Mouse (Mus musculus): ENCODE data around the gene Lemd2. TPM values are rescaled to one million over a fixed set of nuclear protein-coding genes. Genes with fewer than 3 reads are reported as not detected.

The Lemd2 gene
- polyA plus RNA-seq, 1 experiment: 31.6 TPM

DNA sequence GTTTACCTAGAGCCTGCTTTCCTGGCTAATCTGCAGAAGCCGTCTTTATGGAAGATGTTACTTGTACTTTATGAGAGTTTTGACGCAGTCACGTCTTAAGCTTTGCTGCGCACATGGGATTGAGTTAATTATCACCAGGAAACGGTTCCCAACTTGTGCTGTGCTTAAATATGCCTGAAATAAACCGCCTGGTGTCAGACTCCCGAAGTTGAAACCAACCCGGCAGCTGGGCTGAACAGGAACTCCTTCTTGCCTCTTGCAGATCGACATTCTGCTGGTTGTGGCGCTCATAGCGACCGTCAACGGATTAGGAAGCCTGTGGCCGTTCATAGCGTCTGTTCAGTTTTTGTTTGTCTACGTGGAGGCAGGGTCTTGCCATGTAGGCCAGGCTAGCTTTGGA, 17.3 kb upstream of the Lemd2 start:
- Histone ChIP-seq H3K4me1 (ENCODE audit: control insufficient read depth, insufficient read depth, low read length) (no peaks in the 10 kb centered on the region), H3K4me3 (ENCODE audit: low read depth, low read length) (no peak overlapping the region), H3K36me3 (ENCODE audit: control insufficient read depth, insufficient read depth, low read length, poor library complexity, severe bottlenecking) (no peaks in the 10 kb centered on the region), H3K9ac (ENCODE audit: low read depth, poor library complexity, severe bottlenecking) (no peak overlapping the region), H3K27me3 (ENCODE audit: control insufficient read depth, insufficient read depth, low read length, poor library complexity, severe bottlenecking) (no peaks in the 10 kb centered on the region), H3K27ac (ENCODE audit: insufficient read depth, low read length) (no peak overlapping the region), H3K9me3 (replicated peaks; ENCODE audit: control insufficient read depth, insufficient read depth, low read length, poor library complexity, severe bottlenecking) (no peaks in the 10 kb centered on the region)
- no peak for TF ChIP-seq POLR2A (IDR thresholded peaks at IDR 0.05; ENCODE audit: insufficient read depth, low read length)
- TF ChIP-seq EP300 (IDR thresholded peaks at IDR 0.05; ENCODE audit: insufficient read depth, low read depth, low read length): no peak
- no peak for TF ChIP-seq CTCF (IDR thresholded peaks at IDR 0.05; ENCODE audit: low read depth, low read length)

DNA sequence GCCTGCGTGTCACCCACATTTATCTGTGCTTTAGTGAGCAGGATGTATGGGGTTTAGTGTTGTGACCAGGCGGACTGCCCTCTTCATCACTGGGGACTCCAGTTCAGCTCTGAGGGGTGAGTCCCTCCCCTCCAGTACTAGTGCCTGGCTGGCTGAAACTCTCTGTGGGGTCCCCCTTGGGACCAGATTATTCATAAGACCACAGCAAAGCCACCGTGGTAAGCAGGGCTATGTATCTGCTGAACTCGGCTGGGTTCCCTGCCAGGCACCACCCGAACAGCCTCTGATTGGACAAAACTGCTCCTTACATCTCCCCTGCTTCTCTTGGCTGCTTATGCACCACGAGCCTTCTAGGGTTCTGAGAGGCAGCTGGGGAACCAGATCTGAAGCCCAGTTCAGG, 14.6 kb upstream of the Lemd2 start:
- no peak overlapping the region for H3K27ac ChIP-seq (ENCODE audit: insufficient read depth, low read length)
- H3K9me3 ChIP-seq (replicated peaks; ENCODE audit: control insufficient read depth, insufficient read depth, low read length, poor library complexity, severe bottlenecking): no peaks in the 10 kb centered on the region
- H3K4me3 ChIP-seq (ENCODE audit: low read depth, low read length): no peak overlapping the region
- no peaks in the 10 kb centered on the region for H3K4me1 ChIP-seq (ENCODE audit: control insufficient read depth, insufficient read depth, low read length)
- H3K27me3 ChIP-seq (ENCODE audit: control insufficient read depth, insufficient read depth, low read length, poor library complexity, severe bottlenecking): no peaks in the 10 kb centered on the region
- H3K36me3 ChIP-seq (ENCODE audit: control insufficient read depth, insufficient read depth, low read length, poor library complexity, severe bottlenecking): no peaks in the 10 kb centered on the region
- H3K9ac ChIP-seq (ENCODE audit: low read depth, poor library complexity, severe bottlenecking): no peak overlapping the region
- TF ChIP-seq EP300 (IDR thresholded peaks at IDR 0.05; ENCODE audit: insufficient read depth, low read depth, low read length) (no peak), CTCF (IDR thresholded peaks at IDR 0.05; ENCODE audit: low read depth, low read length) (no peak), POLR2A (IDR thresholded peaks at IDR 0.05; ENCODE audit: insufficient read depth, low read length) (no peak)

DNA sequence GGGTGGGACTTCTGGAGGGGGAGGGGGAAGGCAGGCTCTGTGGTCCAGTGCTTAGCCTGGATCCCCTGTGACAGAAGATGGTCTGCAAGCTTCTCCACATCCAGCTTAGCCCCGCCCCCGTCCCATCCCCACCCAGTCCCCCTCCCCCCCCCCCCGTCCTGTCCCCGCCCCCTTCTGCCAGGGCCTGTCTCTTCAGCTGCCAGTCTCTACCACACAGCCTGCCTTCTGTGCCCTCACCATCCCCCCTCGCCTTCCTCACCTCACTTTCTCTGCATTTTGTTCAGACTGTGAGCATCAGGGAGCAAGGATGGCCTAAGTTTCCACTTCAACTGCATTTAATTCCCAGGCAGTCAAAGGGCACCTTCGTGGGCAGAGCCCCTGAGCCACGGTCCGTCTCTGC, 14.1 kb upstream of the Lemd2 start:
- TF ChIP-seq POLR2A (IDR thresholded peaks at IDR 0.05; ENCODE audit: insufficient read depth, low read length) (no peak), CTCF (IDR thresholded peaks at IDR 0.05; ENCODE audit: low read depth, low read length) (no peak), EP300 (IDR thresholded peaks at IDR 0.05; ENCODE audit: insufficient read depth, low read depth, low read length) (no peak)
- no peak overlapping the region for H3K9ac ChIP-seq (ENCODE audit: low read depth, poor library complexity, severe bottlenecking)

DNA sequence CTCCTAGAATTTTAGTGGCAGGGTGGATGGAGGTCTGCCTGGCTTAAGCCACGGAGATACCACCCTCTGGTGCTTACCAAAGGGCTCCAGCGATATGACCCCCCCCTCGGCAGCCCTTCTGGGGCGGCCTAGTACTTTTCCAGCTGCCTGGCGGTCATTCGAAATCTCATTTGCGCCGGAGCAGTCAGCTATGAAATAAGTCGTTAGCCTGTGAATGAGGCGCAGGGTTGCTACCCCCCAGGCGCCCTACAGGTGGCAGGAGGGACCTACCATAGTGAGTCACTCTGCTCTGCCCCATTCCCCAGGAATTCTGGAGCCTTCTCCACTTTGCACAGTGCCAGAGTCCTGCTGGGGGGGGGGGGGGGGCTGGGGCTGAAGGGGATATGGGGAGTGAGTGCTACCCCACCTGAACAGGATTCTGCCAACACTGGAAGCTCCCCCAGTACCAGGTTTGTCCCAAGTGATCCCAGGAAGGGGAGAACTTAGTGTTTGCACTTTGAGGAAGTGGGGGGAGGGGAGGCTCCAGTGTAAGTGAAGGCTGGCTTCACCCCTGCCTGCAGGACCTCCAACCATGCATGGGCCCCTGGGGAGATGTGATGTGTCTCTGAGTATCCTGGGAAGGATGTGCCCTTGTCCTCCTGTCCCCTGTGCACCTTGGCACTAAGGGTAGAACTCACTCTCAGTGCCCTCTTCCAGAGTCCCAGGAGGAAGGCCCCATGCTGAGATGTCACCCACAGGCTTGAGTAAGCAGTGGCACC, 8.7 kb upstream of the Lemd2 start:
- Histone ChIP-seq H3K27me3 (ENCODE audit: control insufficient read depth, insufficient read depth, low read length, poor library complexity, severe bottlenecking) (no peaks in the 10 kb centered on the region), H3K4me1 (ENCODE audit: control insufficient read depth, insufficient read depth, low read length) (peaks cover 3% of the 10 kb centered on the region), H3K9me3 (replicated peaks; ENCODE audit: control insufficient read depth, insufficient read depth, low read length, poor library complexity, severe bottlenecking) (no peaks in the 10 kb centered on the region), H3K36me3 (ENCODE audit: control insufficient read depth, insufficient read depth, low read length, poor library complexity, severe bottlenecking) (no peaks in the 10 kb centered on the region), H3K27ac (ENCODE audit: insufficient read depth, low read length) (no peak overlapping the region), H3K4me3 (ENCODE audit: low read depth, low read length) (no peak overlapping the region), H3K9ac (ENCODE audit: low read depth, poor library complexity, severe bottlenecking) (no peak overlapping the region; the same call in 1 of the 2 replicates)
- TF ChIP-seq POLR2A (IDR thresholded peaks at IDR 0.05; ENCODE audit: insufficient read depth, low read length) (no peak), CTCF (IDR thresholded peaks at IDR 0.05; ENCODE audit: low read depth, low read length) (peak; percentile 61)

More for the DNA sequence above, 14.1 kb upstream of the Lemd2 start:
- H3K27ac ChIP-seq (ENCODE audit: insufficient read depth, low read length): no peak overlapping the region
- H3K4me1 ChIP-seq (ENCODE audit: control insufficient read depth, insufficient read depth, low read length): peaks cover under 1% of the 10 kb centered on the region
- no peaks in the 10 kb centered on the region for H3K27me3 ChIP-seq (ENCODE audit: control insufficient read depth, insufficient read depth, low read length, poor library complexity, severe bottlenecking)
- no peak overlapping the region for H3K4me3 ChIP-seq (ENCODE audit: low read depth, low read length)
- H3K9me3 ChIP-seq (replicated peaks; ENCODE audit: control insufficient read depth, insufficient read depth, low read length, poor library complexity, severe bottlenecking): no peaks in the 10 kb centered on the region
- no peaks in the 10 kb centered on the region for H3K36me3 ChIP-seq (ENCODE audit: control insufficient read depth, insufficient read depth, low read length, poor library complexity, severe bottlenecking)

DNA sequence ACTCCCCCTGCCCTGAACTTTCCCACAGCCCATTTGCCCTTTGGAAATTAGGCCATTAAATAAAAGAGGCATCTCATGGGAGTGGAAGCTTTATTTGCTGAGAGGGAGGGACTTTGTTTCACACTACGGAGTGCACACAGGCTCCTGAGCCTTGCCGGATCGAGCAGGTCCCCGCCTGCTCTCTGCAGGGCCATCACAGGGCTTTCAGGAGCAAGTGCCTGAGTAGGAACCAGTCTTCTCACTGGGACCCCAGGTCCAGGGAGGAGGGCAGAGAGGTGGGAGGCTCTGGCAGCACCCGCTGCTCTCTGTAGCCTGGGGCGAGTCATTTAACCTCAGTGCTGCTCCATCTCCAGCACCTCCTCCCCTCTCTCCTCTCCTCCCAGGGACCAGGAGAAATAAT, 7.7 kb upstream of the Lemd2 start:
- Histone ChIP-seq H3K9me3 (replicated peaks; ENCODE audit: control insufficient read depth, insufficient read depth, low read length, poor library complexity, severe bottlenecking) (no peaks in the 10 kb centered on the region), H3K27ac (ENCODE audit: insufficient read depth, low read length) (no peak overlapping the region)

DNA sequence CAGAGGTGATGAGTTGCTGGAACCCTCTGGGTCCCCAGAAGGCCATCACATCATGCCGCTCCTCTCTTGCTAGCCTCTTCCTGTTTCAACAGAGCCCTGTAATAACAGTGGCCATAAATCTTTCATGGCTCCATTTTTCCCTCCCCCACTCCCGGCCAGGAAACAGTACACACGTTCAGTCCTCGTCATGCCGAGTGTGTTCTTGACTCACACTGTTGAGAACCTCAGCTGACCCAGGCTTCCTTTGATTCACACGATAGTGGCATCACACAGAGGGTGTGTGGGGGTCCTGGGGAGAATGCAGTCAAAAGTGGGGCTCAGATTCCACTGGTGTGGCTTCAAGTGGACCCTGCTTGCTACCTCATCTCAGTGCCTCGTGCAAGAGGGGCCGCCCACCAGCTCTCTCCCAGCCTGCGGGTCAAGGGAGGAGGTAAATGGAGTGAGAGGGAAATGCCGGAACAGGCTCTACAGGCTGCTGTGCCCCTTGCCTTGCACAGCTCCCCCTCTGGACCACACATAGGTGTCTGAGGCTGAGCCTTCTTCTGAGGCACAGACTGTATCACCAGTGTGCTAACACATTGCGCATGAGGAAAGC, 2.9 kb upstream of the Lemd2 start:
- no peaks in the 10 kb centered on the region for H3K36me3 ChIP-seq (ENCODE audit: control insufficient read depth, insufficient read depth, low read length, poor library complexity, severe bottlenecking)
- no peak overlapping the region for H3K4me3 ChIP-seq (ENCODE audit: low read depth, low read length)
- no peak overlapping the region for H3K9ac ChIP-seq (ENCODE audit: low read depth, poor library complexity, severe bottlenecking)
- H3K4me1 ChIP-seq (ENCODE audit: control insufficient read depth, insufficient read depth, low read length): no peaks in the 10 kb centered on the region
- H3K9me3 ChIP-seq (replicated peaks; ENCODE audit: control insufficient read depth, insufficient read depth, low read length, poor library complexity, severe bottlenecking): no peaks in the 10 kb centered on the region
- no peaks in the 10 kb centered on the region for H3K27me3 ChIP-seq (ENCODE audit: control insufficient read depth, insufficient read depth, low read length, poor library complexity, severe bottlenecking)
- H3K27ac ChIP-seq (ENCODE audit: insufficient read depth, low read length): no peak overlapping the region
- TF ChIP-seq CTCF (IDR thresholded peaks at IDR 0.05; ENCODE audit: low read depth, low read length): no peak
- no peak for TF ChIP-seq EP300 (IDR thresholded peaks at IDR 0.05; ENCODE audit: insufficient read depth, low read depth, low read length)
- no peak for TF ChIP-seq POLR2A (IDR thresholded peaks at IDR 0.05; ENCODE audit: insufficient read depth, low read length)

More for the DNA sequence above, 7.7 kb upstream of the Lemd2 start:
- Histone ChIP-seq H3K4me1 (ENCODE audit: control insufficient read depth, insufficient read depth, low read length) (peaks cover 3% of the 10 kb centered on the region), H3K9ac (ENCODE audit: low read depth, poor library complexity, severe bottlenecking) (no peak overlapping the region), H3K4me3 (ENCODE audit: low read depth, low read length) (no peak overlapping the region), H3K36me3 (ENCODE audit: control insufficient read depth, insufficient read depth, low read length, poor library complexity, severe bottlenecking) (no peaks in the 10 kb centered on the region), H3K27me3 (ENCODE audit: control insufficient read depth, insufficient read depth, low read length, poor library complexity, severe bottlenecking) (no peaks in the 10 kb centered on the region)
- TF ChIP-seq CTCF (IDR thresholded peaks at IDR 0.05; ENCODE audit: low read depth, low read length) (no peak), EP300 (IDR thresholded peaks at IDR 0.05; ENCODE audit: insufficient read depth, low read depth, low read length) (no peak), POLR2A (IDR thresholded peaks at IDR 0.05; ENCODE audit: insufficient read depth, low read length) (no peak)

All from ES-Bruce4 (cell line).